Mouse (Mus musculus) limb, embryonic 14.5 days (tissue): ENCODE results near the gene Mxd1. TPM values are rescaled to one million over a fixed set of nuclear protein-coding genes. Genes with fewer than 3 reads are reported as not detected.

ENCODE experiments used
- ATAC-seq: fragments of 200-750 bp; cut with Nextera tagmentation; 2 replicates; pipeline ENCODE4 v1.8.0; 2017; ENCODE audit warnings: low read depth, moderate number of reproducible peaks, moderate TSS enrichment; ENCODE audit not compliant: low FRiP score
- DNase-seq: peaks from one replicate; pipeline ENCODE4 v3.0.0-alpha.2; 2015; ENCODE audit warnings: low spot score
- H3K27ac ChIP-seq: fragments of 300-500 bp; sonication (generic); replicated peaks from 2 replicates; pipeline ENCODE4 v1.5.1; 2014; ENCODE audit warnings: low read depth, mild to moderate bottlenecking, low read length, moderate library complexity, mixed read lengths
- H3K27me3 ChIP-seq: fragments of 300-500 bp; sonication (generic); 2 replicates; pipeline ENCODE4 v1.6.1; 2014; ENCODE audit warnings: low read length, mixed read lengths; ENCODE audit not compliant: control insufficient read depth, insufficient read depth
- H3K36me3 ChIP-seq: fragments of 300-500 bp; sonication (generic); 2 replicates; pipeline ENCODE4 v1.6.1; 2014; ENCODE audit warnings: mild to moderate bottlenecking, low read length, moderate library complexity, mixed read lengths; ENCODE audit not compliant: control insufficient read depth, insufficient read depth
- H3K4me1 ChIP-seq: fragments of 300-500 bp; sonication (generic); 2 replicates; pipeline ENCODE4 v1.6.1; 2014; ENCODE audit warnings: antibody characterized with exemption, low read length, mixed read lengths; ENCODE audit not compliant: control insufficient read depth, insufficient read depth
- H3K4me2 ChIP-seq: fragments of 300-500 bp; sonication (generic); replicated peaks from 2 replicates; pipeline ENCODE4 v1.6.1; 2014; ENCODE audit warnings: low read depth, mild to moderate bottlenecking, low read length, moderate library complexity; ENCODE audit not compliant: severe bottlenecking
- H3K4me3 ChIP-seq: fragments of 300-500 bp; sonication (generic); replicated peaks from 2 replicates; pipeline ENCODE4 v1.5.1; 2014; ENCODE audit warnings: low read length
- H3K9ac ChIP-seq: fragments of 300-500 bp; sonication (generic); 2 replicates; pipeline ENCODE4 v1.6.1; 2014; ENCODE audit warnings: mild to moderate bottlenecking, low read depth, low read length, moderate library complexity; ENCODE audit not compliant: severe bottlenecking
- H3K9me3 ChIP-seq: fragments of 300-500 bp; sonication (generic); 2 replicates; pipeline ENCODE4 v1.6.1; 2016; ENCODE audit warnings: low read length; ENCODE audit not compliant: control insufficient read depth
- POLR2A ChIP-seq: fragments of 200-500 bp; IDR thresholded peaks from 2 replicates; pipeline ENCODE4 v1.8.0; 2012; ENCODE audit warnings: inconsistent platforms, mild to moderate bottlenecking, moderate library complexity, borderline replicate concordance; ENCODE audit not compliant: insufficient read depth, insufficient read length; ENCODE audit errors: extremely low read depth
- WGBS: fragments of 180-500 bp; shearing (Covaris S2); extraction: QIAGEN DNeasy Blood & Tissue Kit; methylation state at CpG from one replicate; pipeline ENCODE4 v1.1.7; 2014; 5-methylcytosine and 5-hydroxymethylcytosine counted together
- polyA plus RNA-seq, 2 experiments: library from polyadenylated mRNA; depleted of rRNA in 1 of 2; stranded (reverse) in 1 of 2; unstranded in 1 of 2; fragments of >200 nt; fragmentation: Nextera tagmentation in 1 of 2; extraction: Ambion mirVana in 1 of 2; gene quantifications; 2 replicates each; pipeline versions ENCODE4 v1.2.1 to v1.2.3; 2012 to 2014

Gene Mxd1
- polyA plus RNA-seq (2012; rRNA removed): 11.7 and 14.8 TPM in 2 replicates
- polyA plus RNA-seq (2014; fragmentation: Nextera tagmentation; extraction: Ambion mirVana): 10.7 and 15.7 TPM in 2 replicates

DNA sequence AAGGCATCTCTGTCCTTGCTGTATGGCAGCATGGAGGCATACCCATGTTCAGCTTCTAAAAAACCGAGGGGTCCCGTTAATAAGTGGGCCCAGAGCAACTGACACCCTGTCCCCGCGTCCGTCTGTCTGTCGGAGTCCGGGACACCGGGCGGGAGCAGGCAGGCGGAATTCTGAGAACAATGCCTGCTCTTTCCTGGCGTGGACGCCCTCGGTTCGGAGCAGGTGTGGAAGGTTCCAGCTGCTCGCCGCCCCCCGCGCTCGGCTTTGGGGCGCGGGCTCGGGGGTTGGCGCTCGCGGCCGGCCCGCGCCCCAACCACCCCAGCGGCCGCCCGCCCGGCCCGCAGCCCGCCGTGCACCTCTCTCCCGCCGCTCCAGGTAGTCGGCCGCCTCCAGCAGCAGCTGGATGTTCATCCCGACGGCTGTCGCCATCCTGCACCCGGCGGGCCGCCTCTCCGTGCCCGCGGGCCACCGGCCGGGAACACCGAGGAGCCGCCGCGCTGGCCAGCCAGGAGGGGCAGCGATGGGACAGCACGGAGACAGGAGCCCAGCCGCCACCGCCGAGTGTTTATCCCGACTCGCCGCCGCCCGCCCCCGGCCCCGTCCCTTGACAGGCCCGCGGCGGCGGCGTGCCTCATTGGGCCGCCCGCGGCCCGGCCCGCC is at the start of gene Mxd1:
Gene Mxd1 (minus strand): TSS at position 582 of the 660 bp plus-strand sequence.
- H3K4me2 ChIP-seq: peak within 1 kb of the TSS; percentile 76
- peak within 1 kb of the TSS; percentile 40; the same call in 1 of the 2 replicates for H3K27ac ChIP-seq
- TF ChIP-seq POLR2A: no peak
- 2% methylated on average over 19 of the region's 76 CpGs for WGBS
- ATAC-seq (no peak), DNase-seq (no peak)
- H3K4me3 ChIP-seq: peak within 1 kb of the TSS; percentile 84
- H3K36me3 ChIP-seq: peaks cover 26% of the 10 kb centered on the region
- H3K9ac ChIP-seq: peak within 1 kb of the TSS; percentile 76
- H3K4me1 ChIP-seq: peaks cover 12% of the 10 kb centered on the region
- no peaks in the 10 kb centered on the region for H3K9me3 ChIP-seq
- H3K27me3 ChIP-seq: no peaks in the 10 kb centered on the region

DNA sequence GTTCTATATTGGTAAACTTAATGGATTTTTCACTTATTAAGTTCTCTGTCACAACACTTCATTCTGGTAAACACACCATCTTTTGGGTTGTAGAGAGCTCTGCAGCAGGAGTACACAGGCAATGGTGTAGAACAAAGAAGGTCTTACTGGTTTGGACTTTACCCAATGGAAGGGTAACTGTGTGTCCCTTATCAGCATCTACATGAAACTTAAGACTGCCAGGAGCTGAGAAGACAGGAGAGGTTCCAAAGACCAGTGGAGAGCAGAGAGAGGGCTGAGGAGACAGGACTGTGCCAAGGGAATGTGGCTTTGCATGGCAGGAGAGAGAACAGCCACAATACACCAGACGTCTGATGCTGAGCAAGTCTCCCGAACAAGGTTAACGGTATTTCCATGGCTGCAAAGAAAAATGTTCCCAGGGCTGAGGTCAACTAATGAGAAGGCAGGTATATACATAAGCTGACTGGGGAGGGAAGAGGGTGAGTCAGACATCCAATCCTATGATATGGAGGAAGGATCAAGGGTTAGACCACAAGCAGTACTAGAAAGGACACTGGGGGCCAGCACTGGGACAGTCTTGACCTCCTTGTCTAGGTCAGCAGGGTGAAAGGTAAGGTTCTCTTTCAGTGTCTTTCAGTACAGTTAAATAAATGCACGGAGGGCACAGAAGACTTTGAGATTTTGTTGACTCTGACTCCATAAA is 39.3 kb upstream of the Mxd1 start:
- no peak for DNase-seq
- WGBS: 89% methylated on average over 4 of the region's 4 CpGs
- peaks cover 64% of the 10 kb centered on the region for H3K36me3 ChIP-seq
- H3K27ac ChIP-seq: no peak overlapping the region
- no peaks in the 10 kb centered on the region for H3K9me3 ChIP-seq
- ATAC-seq: no peak
- H3K4me3 ChIP-seq: no peak overlapping the region
- H3K4me1 ChIP-seq: no peaks in the 10 kb centered on the region
- no peak overlapping the region for H3K9ac ChIP-seq
- no peak for TF ChIP-seq POLR2A
- no peak overlapping the region for H3K4me2 ChIP-seq
- no peaks in the 10 kb centered on the region for H3K27me3 ChIP-seq

- 88% methylated on average over 9 of the region's 9 CpGs for WGBS
- no peaks in the 10 kb centered on the region for H3K4me1 ChIP-seq
- peaks cover 88% of the 10 kb centered on the region for H3K36me3 ChIP-seq
- TF ChIP-seq POLR2A: no peak
- H3K4me3 ChIP-seq: no peak overlapping the region
- H3K27me3 ChIP-seq: no peaks in the 10 kb centered on the region
- no peak overlapping the region for H3K9ac ChIP-seq
- H3K9me3 ChIP-seq: no peaks in the 10 kb centered on the region
- DNase-seq (no peak), ATAC-seq (no peak)
- H3K4me2 ChIP-seq: no peak overlapping the region
- no peak overlapping the region for H3K27ac ChIP-seq
Measured at GRCm38 (mm10) chr6:86702577-86702976, 33.6 kb upstream of the Mxd1 start.

- TF ChIP-seq POLR2A: no peak
- DNase-seq (no peak), ATAC-seq (no peak)
- Histone ChIP-seq H3K4me2 (no peak overlapping the region), H3K36me3 (peaks cover 69% of the 10 kb centered on the region), H3K27me3 (no peaks in the 10 kb centered on the region), H3K9ac (no peak overlapping the region), H3K4me3 (no peak overlapping the region), H3K4me1 (no peaks in the 10 kb centered on the region), H3K27ac (no peak overlapping the region), H3K9me3 (no peaks in the 10 kb centered on the region)
- 80% methylated on average over 6 of the region's 6 CpGs for WGBS
Measured at GRCm38 (mm10) chr6:86697903-86698302, 28.9 kb upstream of the Mxd1 start.

DNA sequence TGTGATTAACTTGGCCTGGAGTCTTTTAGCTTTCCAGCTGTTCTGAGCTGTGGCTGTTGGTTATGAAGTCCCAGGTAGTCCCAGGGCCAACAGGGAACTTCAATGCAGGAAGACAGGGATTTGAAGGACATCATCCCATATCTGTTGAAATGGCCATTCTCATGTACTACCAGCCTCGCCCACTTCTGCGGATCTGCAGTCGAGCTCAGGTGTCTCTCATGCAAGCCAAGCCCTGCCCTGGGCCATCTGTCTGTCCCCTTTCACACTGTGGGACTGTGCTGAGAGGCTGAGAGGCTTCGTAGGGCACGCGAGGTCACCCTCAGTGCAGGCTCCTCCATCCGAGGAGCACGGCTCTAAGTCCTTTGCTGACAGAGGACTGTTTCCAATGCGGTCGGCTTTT is 27.3 kb upstream of the Mxd1 start:
- no peak overlapping the region for H3K9ac ChIP-seq
- H3K4me3 ChIP-seq: no peak overlapping the region
- no peak overlapping the region for H3K4me2 ChIP-seq
- H3K9me3 ChIP-seq: no peaks in the 10 kb centered on the region
- H3K27me3 ChIP-seq: no peaks in the 10 kb centered on the region
- ATAC-seq (no peak), DNase-seq (no peak)
- no peak overlapping the region for H3K27ac ChIP-seq
- 84% methylated on average over 10 of the region's 10 CpGs for WGBS
- H3K36me3 ChIP-seq: peaks cover 59% of the 10 kb centered on the region
- no peak for TF ChIP-seq POLR2A
- no peaks in the 10 kb centered on the region for H3K4me1 ChIP-seq
